Mouse (Mus musculus) common myeloid progenitor, adult 5-6 weeks (primary cell): ENCODE measurements around the gene Tnrc6b. TPM values are rescaled to one million over a fixed set of nuclear protein-coding genes. Genes with fewer than 3 reads are reported as not detected.

ENCODE experiments used
- ATAC-seq: replicated peaks from 2 replicates; pipeline ENCODE4 v1.8.0; 2016; ENCODE audit warnings: low read depth, mild to moderate bottlenecking, moderate TSS enrichment, inconsistent platforms; ENCODE audit not compliant: poor library complexity, severe bottlenecking
- total RNA-seq: library from RNA; stranded (forward); fragments of 200-1000, 187-1606 nt; gene quantifications from 2 replicates; pipeline ENCODE4 v1.2.3, GENCODE M21; 2017

Gene Tnrc6b
- total RNA-seq, 1 experiment from 2014 or later: 100 TPM

- no peak for ATAC-seq
Measured at GRCm38 (mm10) chr15:80780154-80780751, 69.1 kb downstream of the Tnrc6b start.

- ATAC-seq: no peak
Measured at GRCm38 (mm10) chr15:80781218-80781806, 70.2 kb downstream of the Tnrc6b start.

- no peak for ATAC-seq
Measured at GRCm38 (mm10) chr15:80784553-80784971, 73.4 kb downstream of the Tnrc6b start.

- ATAC-seq: no peak
Measured at GRCm38 (mm10) chr15:80785699-80786098, 74.6 kb downstream of the Tnrc6b start.

GRCm38 (mm10) chr15:80787746-80788145 is 76.6 kb downstream of the Tnrc6b start:
- no peak for ATAC-seq

- ATAC-seq: peak; percentile 77
Measured at GRCm38 (mm10) chr15:80792556-80792955, 81.4 kb downstream of the Tnrc6b start.

DNA sequence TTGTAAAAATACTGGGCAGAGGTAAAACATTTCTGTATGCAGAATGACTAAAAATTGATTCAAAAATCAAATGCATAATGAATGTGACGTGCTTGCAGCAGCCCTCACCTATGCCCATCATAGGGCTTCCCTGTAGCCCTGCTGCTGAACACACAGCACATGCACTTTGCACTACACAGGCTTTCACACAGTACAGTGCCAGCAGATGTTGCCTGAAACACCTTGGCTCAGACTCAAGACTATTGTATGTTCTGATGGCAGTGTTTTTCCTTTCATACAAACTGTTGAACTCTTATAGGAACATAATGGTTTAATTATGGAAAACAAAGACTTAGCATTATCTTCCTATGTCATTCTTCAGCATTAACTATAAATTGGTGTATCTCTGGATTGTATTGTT is 84.0 kb downstream of the Tnrc6b start:
- ATAC-seq: no peak

DNA sequence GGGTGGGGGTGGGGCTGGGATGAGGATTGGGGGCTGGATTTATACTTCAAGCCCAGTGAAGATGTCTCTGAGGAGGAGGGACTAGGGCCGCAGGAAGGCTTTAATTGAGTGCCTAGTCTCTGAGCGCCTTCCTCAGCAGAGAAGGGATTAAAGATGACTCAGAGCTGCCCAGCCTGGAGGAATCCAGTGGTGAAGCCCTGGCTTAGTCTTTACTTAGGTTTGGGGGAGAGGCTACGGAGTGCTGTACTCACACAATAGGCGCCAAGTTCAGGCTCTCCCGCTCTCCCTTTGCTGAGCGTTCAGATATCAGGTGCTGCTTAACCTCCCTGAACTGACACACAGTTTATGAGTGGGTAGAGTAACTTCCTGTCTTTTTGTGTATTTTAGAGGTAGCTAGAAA is 86.6 kb downstream of the Tnrc6b start:
- peak; percentile 37 for ATAC-seq

- ATAC-seq: peak; percentile 86
Measured at GRCm38 (mm10) chr15:80798367-80799073, 87.4 kb downstream of the Tnrc6b start.

DNA sequence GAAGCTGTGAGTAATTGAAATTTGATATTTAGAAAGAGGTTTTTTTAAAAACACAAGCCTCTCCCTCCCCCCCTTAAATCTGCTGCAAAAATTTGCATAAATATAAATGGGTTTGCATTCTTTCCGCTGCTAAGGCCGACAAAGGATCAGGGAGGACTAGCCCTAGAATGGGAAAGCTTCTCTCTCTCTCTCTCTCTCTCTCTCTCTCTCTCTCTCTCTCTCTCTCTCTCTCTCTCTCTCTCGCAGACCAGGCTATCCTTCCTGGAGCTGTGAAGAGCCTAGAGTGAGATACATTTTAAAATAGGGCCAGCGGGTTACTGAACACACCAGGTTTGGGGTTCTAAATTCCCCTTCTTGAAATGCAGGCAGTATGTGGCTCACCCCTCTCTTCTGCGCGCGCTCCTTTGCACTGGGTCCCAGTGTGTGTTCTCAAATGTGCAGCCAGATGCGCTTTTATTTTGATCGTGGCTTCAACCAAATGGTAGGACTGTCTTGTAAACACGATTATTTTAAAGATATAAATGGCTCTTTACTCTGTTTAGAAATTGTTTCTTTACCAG is 88.0 kb downstream of the Tnrc6b start:
- no peak; the same call in 1 of the 2 replicates for ATAC-seq

GRCm38 (mm10) chr15:80799634-80800137 is 88.6 kb downstream of the Tnrc6b start:
- ATAC-seq: no peak; the same call in 1 of the 2 replicates

- no peak for ATAC-seq
Measured at GRCm38 (mm10) chr15:80800201-80800600, 89.1 kb downstream of the Tnrc6b start.

- no peak for ATAC-seq
Measured at GRCm38 (mm10) chr15:80800765-80801164, 89.7 kb downstream of the Tnrc6b start.

- ATAC-seq: no peak
Measured at GRCm38 (mm10) chr15:80801597-80801996, 90.5 kb downstream of the Tnrc6b start.

DNA sequence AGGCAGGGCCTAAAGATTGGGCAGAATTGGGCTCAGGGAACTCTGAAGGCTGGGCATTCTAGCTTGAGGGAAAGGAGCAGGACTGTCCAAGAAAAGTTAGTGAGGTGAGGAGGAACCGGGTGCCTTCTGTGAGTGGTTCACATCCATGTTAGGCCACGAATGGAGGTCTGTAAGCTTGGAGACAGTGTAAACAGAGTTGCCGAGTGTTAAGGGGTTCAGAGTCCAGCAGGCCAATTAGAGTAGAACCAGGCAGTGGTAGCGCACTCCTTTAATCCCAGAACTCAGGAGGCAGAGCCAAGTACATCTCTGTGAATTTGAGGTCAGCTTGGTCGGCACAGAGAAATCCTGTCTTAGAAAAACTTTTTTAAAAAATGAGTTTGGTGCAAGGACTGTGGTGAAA is 96.0 kb downstream of the Tnrc6b start:
- no peak for ATAC-seq

- no peak for ATAC-seq
Measured at GRCm38 (mm10) chr15:80810226-80810625, 99.1 kb downstream of the Tnrc6b start.

- ATAC-seq: peak; percentile 90
Measured at GRCm38 (mm10) chr15:80812840-80813239, 101.7 kb downstream of the Tnrc6b start.

DNA sequence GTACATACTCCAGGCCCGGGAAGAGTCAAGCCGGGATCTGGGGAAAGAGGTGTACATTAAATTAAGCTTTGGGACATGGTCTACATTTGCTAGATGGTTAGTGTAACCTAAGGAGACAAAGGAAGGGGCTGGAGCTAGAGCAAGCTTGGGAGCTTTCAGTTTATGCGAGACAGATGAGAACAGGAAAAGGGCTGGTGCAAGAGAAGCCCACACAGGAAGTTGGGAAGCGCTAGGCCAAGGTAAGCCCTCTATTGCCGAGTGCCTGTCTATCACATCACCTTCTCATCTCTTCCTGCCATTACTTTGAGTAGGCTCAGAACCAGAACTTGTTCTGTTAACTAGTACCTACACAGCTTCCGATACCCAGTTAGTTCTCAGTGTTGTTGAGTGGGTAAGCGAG is 103.7 kb downstream of the Tnrc6b start:
- ATAC-seq: peak; percentile 67

- no peak for ATAC-seq
Measured at GRCm38 (mm10) chr15:80822276-80822675, 111.2 kb downstream of the Tnrc6b start.

GRCm38 (mm10) chr15:80831170-80831569 is 120.1 kb downstream of the Tnrc6b start:
- ATAC-seq: no peak

- ATAC-seq: 0 out of 2 replicates have a peak, but pooled peaks have one; percentile 23
Measured at GRCm38 (mm10) chr15:80832808-80833207, 121.7 kb downstream of the Tnrc6b start.
